Mouse (Mus musculus) cortical plate, adult 2 months (tissue): ENCODE results near the gene Rsf1.

Experiments used
- CTCF ChIP-seq: fragments of 200-500 bp; IDR thresholded peaks from 2 replicates; pipeline ENCODE4 v1.5.1; 2011; ENCODE audit warnings: mild to moderate bottlenecking, control low read depth, low read length; ENCODE audit not compliant: insufficient read depth; ENCODE audit errors: extremely low read depth
- POLR2A ChIP-seq: fragments of 200-500 bp; IDR thresholded peaks from 2 replicates; pipeline ENCODE4 v1.6.1; 2011; ENCODE audit warnings: mild to moderate bottlenecking, low read length, control low read depth; ENCODE audit not compliant: insufficient read depth; ENCODE audit errors: extremely low read depth

- no peak for TF ChIP-seq CTCF
- TF ChIP-seq POLR2A, result no peak
Observed at GRCm38 (mm10) chr7:97588506-97588905, 8.8 kb downstream of the Rsf1 start.
